Mouse (Mus musculus) embryonic fibroblast, embryonic 13.5 days (primary cell): ENCODE data around the gene Sipa1. TPM values are rescaled to one million over a fixed set of nuclear protein-coding genes. Genes with fewer than 3 reads are reported as not detected.

Experiments used
- H3K27ac ChIP-seq: 2 replicates; pipeline ENCODE4 v1.5.1; 2012; ENCODE audit warnings: low read length, control low read depth, inconsistent platforms; ENCODE audit not compliant: insufficient read depth
- H3K4me1 ChIP-seq: 2 replicates; pipeline ENCODE4 v1.6.1; 2011; ENCODE audit warnings: low read length; ENCODE audit not compliant: control insufficient read depth, insufficient read depth
- H3K4me3 ChIP-seq: 2 replicates; pipeline ENCODE4 v1.5.1; 2011; ENCODE audit warnings: mild to moderate bottlenecking, control low read depth, low read length; ENCODE audit not compliant: insufficient read depth
- CTCF ChIP-seq: IDR thresholded peaks from 2 replicates; pipeline ENCODE4 v1.5.1; 2011; ENCODE audit warnings: mild to moderate bottlenecking, control low read depth, low read length, moderate library complexity, borderline replicate concordance; ENCODE audit not compliant: insufficient read depth
- POLR2A ChIP-seq: IDR thresholded peaks from 2 replicates; pipeline ENCODE4 v1.6.1; 2011; ENCODE audit warnings: low read depth, mild to moderate bottlenecking, control low read depth, low read length, moderate library complexity
- polyA plus RNA-seq: library from polyadenylated mRNA; stranded (reverse); fragments of >200 nt; gene quantifications from 2 replicates; pipeline ENCODE4 v1.2.4, GENCODE M21; 2011; ENCODE audit warnings: low read depth; ENCODE audit not compliant: missing spikeins, insufficient read length

Gene Sipa1
- polyA plus RNA-seq, 1 experiment = 16.7 TPM

DNA sequence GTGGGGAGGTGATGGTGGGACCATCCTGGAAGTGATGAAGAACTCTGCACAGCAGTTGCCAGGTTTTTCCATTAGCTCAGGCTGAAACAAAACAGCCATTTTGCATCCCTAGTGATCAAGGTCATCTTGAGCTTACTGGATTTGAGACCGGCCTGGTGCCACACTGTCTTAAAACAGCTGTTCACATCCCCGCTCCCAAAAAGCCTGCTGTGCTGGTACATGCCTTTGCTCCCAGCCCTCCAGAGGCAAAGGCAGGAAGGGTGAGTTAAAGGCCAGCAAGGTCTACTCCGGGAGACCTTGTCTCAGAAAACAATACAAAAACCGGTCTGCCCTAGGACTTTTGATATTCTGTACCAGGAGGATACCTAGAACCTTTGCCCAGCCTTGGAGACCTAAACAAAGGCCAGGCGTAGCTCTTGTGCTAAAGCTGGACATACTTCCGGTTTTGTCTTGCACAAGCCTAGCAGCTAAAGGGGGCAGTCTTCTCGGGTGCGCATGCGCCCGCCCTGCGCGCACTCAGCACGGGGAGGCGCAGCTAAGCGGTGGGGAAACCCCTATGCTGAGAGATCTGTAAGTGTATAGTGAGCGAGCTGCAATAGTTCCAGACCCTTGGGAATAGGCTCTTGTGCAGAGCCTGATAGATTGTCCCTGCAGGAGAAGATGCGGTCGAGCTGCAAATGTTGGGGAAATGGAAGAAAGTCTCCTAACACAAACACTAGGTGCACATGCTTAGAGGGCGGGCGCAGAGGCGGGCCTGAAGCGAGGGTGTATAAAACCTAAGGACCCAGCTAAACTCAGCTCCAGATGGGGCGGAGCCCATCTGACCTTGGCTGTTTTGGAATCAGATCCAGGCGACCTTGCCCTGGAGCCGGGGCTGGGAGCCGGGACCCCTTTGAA is 14.9 kb downstream of the Sipa1 start:
- Histone ChIP-seq H3K27ac (no peak overlapping the region), H3K4me3 (no peak overlapping the region), H3K4me1 (no peaks in the 10 kb centered on the region)
- TF ChIP-seq POLR2A = peak; percentile 41
- no peak for TF ChIP-seq CTCF

DNA sequence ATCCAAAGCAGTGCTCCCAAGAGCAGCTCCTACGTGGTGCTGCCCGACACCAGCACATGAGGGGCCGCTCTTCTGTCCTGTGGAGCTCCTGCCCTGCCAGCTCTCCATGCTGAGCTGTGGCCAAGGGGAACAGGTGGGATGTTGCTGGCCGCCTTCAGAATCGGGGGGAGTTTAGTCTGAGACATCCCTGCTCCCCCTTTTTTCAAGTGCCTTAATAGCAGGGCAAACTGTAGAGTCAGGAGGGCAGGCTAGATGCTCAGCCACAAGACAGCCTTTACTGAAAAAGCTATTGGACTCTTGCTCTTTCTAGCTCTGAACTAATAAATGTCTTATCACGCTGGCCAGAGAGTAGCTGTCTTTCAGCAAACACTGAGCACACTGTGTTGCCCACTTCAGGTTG is 15.7 kb downstream of the Sipa1 start:
- Histone ChIP-seq H3K4me3 (no peak overlapping the region), H3K27ac (no peak overlapping the region), H3K4me1 (no peaks in the 10 kb centered on the region)
- TF ChIP-seq POLR2A (no peak), CTCF (no peak)

DNA sequence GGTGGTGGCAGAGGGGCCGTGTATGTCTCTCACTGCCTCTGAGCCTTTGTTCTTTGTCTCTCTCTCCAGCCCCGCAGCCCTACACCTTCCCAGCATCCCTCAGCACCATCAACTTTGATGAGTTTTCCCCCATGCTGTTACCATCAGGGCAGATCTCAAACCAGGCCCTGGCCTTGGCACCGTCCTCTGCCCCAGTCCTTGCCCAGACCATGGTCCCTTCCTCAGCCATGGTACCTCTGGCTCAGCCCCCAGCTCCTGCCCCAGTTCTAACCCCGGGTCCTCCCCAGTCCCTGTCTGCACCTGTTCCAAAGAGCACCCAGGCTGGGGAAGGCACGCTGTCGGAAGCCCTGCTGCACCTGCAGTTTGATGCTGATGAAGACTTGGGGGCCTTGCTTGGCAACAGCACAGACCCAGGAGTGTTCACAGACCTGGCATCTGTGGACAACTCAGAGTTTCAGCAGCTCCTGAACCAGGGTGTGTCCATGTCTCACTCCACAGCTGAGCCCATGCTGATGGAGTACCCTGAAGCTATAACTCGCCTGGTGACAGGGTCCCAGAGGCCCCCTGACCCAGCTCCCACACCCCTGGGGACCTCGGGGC is 16.7 kb downstream of the Sipa1 start:
- Histone ChIP-seq H3K27ac (no peak overlapping the region), H3K4me1 (no peaks in the 10 kb centered on the region), H3K4me3 (no peak overlapping the region)
- no peak for TF ChIP-seq POLR2A
- TF ChIP-seq CTCF = no peak

DNA sequence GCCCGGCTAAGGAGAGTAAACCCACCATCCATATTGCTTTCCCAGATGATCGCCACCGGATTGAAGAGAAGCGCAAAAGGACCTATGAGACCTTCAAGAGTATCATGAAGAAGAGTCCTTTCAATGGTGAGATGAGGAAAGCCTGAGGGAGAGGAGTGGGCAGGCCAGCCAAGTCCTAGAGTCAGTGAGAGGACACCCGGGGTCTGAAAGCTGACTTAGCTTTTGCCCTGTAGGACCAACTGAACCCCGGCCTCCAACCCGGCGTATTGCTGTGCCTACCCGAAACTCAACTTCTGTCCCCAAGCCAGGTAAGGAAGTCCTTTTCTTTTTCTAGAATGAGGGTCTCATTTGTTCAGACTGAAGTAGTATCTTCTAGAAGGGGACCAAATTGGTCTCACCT is 18.2 kb downstream of the Sipa1 start:
- no peak overlapping the region for H3K27ac ChIP-seq
- TF ChIP-seq POLR2A = no peak
- no peak for TF ChIP-seq CTCF

DNA sequence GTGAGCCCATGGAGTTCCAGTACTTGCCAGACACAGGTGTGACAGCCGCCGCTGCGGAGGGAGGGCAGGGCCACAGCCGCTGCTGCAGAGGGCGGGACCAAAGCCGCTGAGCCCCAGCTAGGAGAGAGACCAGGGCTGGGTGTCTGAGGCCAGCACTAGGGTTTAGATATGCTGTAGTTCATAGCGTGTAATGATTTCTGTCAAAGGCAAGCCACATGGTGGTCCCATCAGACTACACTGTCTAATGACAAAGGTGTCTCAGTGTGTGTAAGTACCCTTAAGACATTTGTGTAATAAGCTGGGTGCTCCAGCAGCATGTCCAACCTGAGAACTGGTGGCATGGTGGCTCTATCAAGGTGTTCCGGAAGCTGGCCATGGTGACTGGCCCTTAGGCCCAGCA is 21.9 kb downstream of the Sipa1 start:
- TF ChIP-seq POLR2A (no peak), CTCF (no peak)
- no peak overlapping the region for H3K4me3 ChIP-seq
- H3K27ac ChIP-seq = no peak overlapping the region
- peaks cover 12% of the 10 kb centered on the region; the same call in 1 of the 2 replicates for H3K4me1 ChIP-seq

More for the DNA sequence above, 18.2 kb downstream of the Sipa1 start:
- Histone ChIP-seq H3K4me3 (no peak overlapping the region), H3K4me1 (no peaks in the 10 kb centered on the region)

DNA sequence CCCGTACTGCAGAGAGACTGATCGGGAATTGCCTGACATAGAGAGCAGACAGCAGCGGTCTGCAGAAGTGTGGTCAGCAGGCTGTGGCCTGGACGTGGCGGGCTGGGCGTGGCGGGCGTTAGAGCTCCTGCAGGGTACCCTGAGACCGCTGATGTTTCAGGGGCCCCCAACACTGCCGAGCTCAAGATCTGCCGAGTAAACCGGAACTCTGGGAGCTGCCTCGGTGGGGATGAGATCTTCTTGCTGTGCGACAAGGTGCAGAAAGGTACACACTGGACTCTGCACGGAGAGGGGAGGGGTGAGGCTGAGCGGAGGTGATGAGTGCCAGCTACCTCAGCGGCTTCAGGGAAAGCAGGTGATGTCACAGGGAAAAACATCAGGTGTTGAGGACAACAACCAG is 22.5 kb downstream of the Sipa1 start:
- Histone ChIP-seq H3K4me1 (peaks cover 13% of the 10 kb centered on the region; the same call in 1 of the 2 replicates), H3K4me3 (no peak overlapping the region), H3K27ac (no peak overlapping the region)
- TF ChIP-seq POLR2A (no peak), CTCF (no peak)

DNA sequence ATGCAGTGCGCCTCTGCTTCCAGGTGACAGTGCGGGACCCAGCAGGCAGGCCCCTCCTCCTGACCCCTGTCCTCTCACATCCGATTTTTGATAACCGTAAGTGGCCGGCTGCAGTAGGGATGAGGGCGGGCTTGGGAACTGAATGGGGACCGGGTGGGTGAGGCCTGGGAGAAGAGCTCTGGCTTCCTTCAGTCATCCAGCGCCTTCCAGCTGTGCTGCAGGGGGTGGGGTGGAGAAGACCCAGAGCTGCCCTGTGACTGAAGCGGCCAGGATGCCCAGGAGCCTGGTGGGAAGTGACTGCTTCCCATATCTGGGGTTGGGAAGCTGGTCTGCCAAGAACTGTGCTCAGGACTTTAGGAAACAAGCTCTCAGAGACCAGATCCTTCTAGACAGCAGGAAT is 23.2 kb downstream of the Sipa1 start:
- no peak overlapping the region for H3K4me3 ChIP-seq
- H3K4me1 ChIP-seq = peaks cover 13% of the 10 kb centered on the region; the same call in 1 of the 2 replicates
- TF ChIP-seq POLR2A = no peak
- TF ChIP-seq CTCF = no peak
- H3K27ac ChIP-seq = no peak overlapping the region

DNA sequence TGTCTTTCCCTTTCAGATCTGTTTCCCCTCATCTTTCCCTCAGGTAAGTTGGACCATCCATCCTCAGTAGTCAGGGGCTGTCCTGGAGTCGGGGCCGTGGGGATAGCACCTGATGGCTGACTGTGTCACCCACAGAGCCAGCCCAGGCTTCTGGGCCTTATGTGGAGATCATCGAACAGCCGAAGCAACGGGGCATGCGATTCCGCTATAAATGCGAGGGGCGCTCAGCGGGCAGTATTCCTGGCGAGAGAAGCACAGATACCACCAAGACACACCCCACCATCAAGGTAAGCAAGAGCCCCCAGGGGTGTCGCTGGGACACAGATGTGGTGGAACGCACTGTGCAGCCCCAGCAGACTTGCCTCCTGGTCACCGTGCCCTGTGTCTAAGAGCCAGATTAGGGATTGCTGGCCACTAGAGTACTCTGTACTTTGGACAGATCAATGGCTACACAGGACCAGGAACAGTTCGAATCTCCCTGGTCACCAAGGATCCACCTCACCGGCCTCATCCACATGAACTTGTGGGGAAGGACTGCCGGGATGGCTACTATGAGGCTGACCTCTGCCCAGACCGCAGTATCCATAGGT is 25.0 kb downstream of the Sipa1 start:
- Histone ChIP-seq H3K4me3 (peak overlapping the region; percentile 92), H3K27ac (no peak overlapping the region), H3K4me1 (peaks cover 13% of the 10 kb centered on the region; the same call in 1 of the 2 replicates)
- TF ChIP-seq POLR2A = no peak
- TF ChIP-seq CTCF = no peak

DNA sequence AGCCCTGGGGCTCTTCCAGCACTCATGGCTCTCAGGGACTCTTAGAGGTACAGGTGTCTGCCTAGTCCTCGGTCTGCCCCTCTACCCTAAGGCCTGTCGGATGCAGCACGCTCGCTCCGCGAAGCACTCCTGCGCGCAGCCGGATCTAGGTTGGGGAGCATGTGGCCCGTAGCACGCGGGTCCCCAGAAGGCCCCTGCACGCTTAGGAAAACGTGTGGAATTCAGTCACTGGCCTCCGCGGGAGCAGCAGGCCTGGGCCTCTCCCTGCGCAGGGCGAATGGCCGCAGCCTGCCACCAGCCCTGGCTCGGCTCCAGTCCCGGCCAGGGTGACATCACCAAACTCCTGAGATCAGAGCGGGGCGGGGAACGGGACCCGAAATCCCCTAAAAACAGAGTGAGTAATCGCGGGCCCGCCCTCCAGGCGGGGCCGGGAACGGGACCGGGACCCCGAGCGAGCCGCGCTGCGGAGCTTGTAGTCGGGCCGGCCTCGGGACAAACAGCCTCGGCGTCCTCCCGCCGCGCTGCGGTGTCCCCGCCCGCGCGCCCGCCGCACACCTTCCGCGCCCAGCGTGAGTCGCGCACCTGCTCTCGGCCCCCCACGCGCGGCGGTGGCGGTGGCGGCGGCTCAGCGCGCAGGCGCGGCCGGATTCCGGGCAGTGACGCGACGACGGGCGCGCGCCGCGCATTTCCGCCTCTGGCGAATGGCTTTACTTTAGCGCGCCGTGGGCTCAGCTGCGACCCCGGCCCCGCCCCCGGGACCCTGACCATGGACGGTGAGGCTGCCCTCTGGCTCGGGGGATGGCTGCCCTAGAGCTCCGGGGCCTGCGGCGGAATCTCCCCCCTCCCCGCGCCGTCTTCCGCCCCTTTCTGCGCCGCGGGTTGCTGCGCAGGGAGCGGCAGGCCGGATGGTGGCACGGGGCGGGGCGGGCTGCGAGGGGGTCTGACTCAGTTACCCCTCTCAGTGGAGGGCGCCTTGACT is 26.1 kb downstream of the Sipa1 start, which contains the start of gene Rela:
Gene Rela, plus strand, starts transcription at position 415 of the 979 bp plus-strand sequence.
- TF ChIP-seq POLR2A (peak; percentile 79), CTCF (no peak)
- H3K27ac ChIP-seq = peak within 1 kb of the TSS; percentile 68
- peaks cover 13% of the 10 kb centered on the region; the same call in 1 of the 2 replicates for H3K4me1 ChIP-seq
- H3K4me3 ChIP-seq = peak within 1 kb of the TSS; percentile 92
